ENCODE assay signal across 9 mouse cellular contexts in the genomic region with DNA sequence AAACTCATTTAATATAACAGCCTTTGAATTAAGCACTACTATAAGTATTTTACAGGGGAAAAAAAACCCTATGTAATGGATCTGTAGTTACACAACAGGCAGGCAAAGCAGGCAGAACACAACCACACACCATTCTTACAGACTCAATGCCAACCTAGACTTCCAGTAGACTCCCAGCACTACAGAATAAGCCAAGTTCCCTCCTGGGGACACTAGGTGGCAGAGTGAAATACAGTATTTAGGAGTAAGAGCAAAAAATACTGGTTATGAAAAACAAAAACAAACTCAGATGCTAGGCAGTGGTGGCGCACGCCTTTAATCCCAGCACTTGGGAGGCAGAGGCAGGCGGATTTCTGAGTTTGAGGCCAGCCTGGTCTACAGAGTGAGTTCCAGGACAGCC. TPM values are rescaled to one million over a fixed set of nuclear protein-coding genes. Genes with fewer than 3 reads are reported as not detected.
DNase-seq lines count a peak whose midpoint lies in the region; ATAC-seq lines count a peak whose summit lies in the region.
"Had no signal": no experiment of that assay in that cellular context is flagged by ENCODE, and none has a peak within 500 bp of the region (broad histone marks: within the 10 kb centered on the region; RNA-seq: fewer than 3 reads in every experiment).

No protein-coding gene starts in this region.

- 84% methylated on average over 3 of the region's 3 CpGs for WGBS in intestine, embryonic 15.5 days
- 82% methylated on average over 3 of the region's 3 CpGs for WGBS in hindbrain, embryonic 14.5 days

- DNase-seq in gastrocnemius, adult 18-20 months (ENCODE audit: low spot score): peak; percentile 17
- no peak for DNase-seq in gastrocnemius, postnatal 36 days
- DNase-seq in ovary, postnatal 14 days (ENCODE audit: low spot score): peak; percentile 14
- DNase-seq in ovary, adult 18-20 months (ENCODE audit: low spot score): no peak
- peak; percentile 20 for DNase-seq in cerebellum, adult 11 months
- peak; percentile 14 for DNase-seq in mesoderm, embryonic 11.5 days (ENCODE audit: low read depth, low spot score)
- DNase-seq in hindbrain, embryonic 14.5 days (ENCODE audit: low spot score): no peak

- no peaks in the 10 kb centered on the region for H3K27me3 ChIP-seq in intestine, embryonic 15.5 days (replicated peaks)
- no peaks in the 10 kb centered on the region for H3K27me3 ChIP-seq in hindbrain, embryonic 14.5 days (ENCODE audit: control insufficient read depth, insufficient read depth, low read length)
- H3K27me3 ChIP-seq: heart, embryonic 15.5 days had no signal

- no peaks in the 10 kb centered on the region for H3K36me3 ChIP-seq in intestine, embryonic 15.5 days
- peaks cover 8% of the 10 kb centered on the region; the same call in 1 of the 2 replicates for H3K36me3 ChIP-seq in hindbrain, embryonic 14.5 days (replicated peaks; ENCODE audit: control insufficient read depth, insufficient read depth)
- H3K36me3 ChIP-seq: heart, embryonic 15.5 days had no signal

- intact Hi-C loops in gastrocnemius, postnatal 36 days (cut with DNase I): loop anchor here (5.0 kb wide), 1 partner anchor 151 kb away; no protein-coding TSS in a partner anchor

- H3K4me1 ChIP-seq in intestine, embryonic 15.5 days (replicated peaks): no peaks in the 10 kb centered on the region
- H3K4me1 ChIP-seq in hindbrain, embryonic 14.5 days (replicated peaks; ENCODE audit: control insufficient read depth, insufficient read depth, low read length): 0 out of 2 replicates have a peak, but pooled peaks cover 10% of the 10 kb centered on the region
- H3K4me1 ChIP-seq: heart, embryonic 15.5 days had no signal

- H3K9me3 ChIP-seq in intestine, embryonic 15.5 days: no peaks in the 10 kb centered on the region
- H3K9me3 ChIP-seq in hindbrain, embryonic 14.5 days (ENCODE audit: control insufficient read depth, low read length): no peaks in the 10 kb centered on the region
- H3K9me3 ChIP-seq: heart, embryonic 15.5 days had no signal

- H3K27ac ChIP-seq in intestine, embryonic 15.5 days: no peak overlapping the region
- H3K27ac ChIP-seq in hindbrain, embryonic 14.5 days: no peak overlapping the region
- H3K27ac ChIP-seq: heart, embryonic 15.5 days had no signal

- H3K4me2 ChIP-seq in intestine, embryonic 15.5 days (replicated peaks): no peak overlapping the region
- H3K4me2 ChIP-seq in hindbrain, embryonic 14.5 days (replicated peaks): no peak overlapping the region
- H3K4me2 ChIP-seq: heart, embryonic 15.5 days had no signal

- H3K9ac ChIP-seq in intestine, embryonic 15.5 days: no peak overlapping the region
- no peak overlapping the region for H3K9ac ChIP-seq in hindbrain, embryonic 14.5 days
- H3K9ac ChIP-seq: heart, embryonic 15.5 days had no signal

- ATAC-seq in intestine, embryonic 15.5 days: peak; percentile 41; the same call in 1 of the 2 replicates
- ATAC-seq in hindbrain, embryonic 14.5 days (ENCODE audit: low FRiP score): no peak

- no peak overlapping the region for H3K4me3 ChIP-seq in intestine, embryonic 15.5 days (replicated peaks)
- no peak overlapping the region for H3K4me3 ChIP-seq in hindbrain, embryonic 14.5 days (replicated peaks; ENCODE audit: low read length)
- H3K4me3 ChIP-seq: heart, embryonic 15.5 days had no signal

RNA-seq across cellular contexts. Expression of a gene that starts 39.5 kb away (rescaled TPM):
- total RNA-seq in gastrocnemius, adult 18-20 months (2021): 10 to 100 TPM in 1 of 2 experiments, 1 to 10 TPM in 1; 9.0 to 10.0 TPM
- 10 to 100 TPM in 1 of 2 experiments, 1 to 10 TPM in 1; 9.1 to 10.6 TPM for total RNA-seq in gastrocnemius, postnatal 36 days (2021)
- 6.0 and 6.9 TPM in 2 replicates for polyA plus RNA-seq in intestine, embryonic 15.5 days (2015; fragmentation: Nextera tagmentation; extraction: Ambion mirVana)
- polyA plus RNA-seq in hindbrain, embryonic 14.5 days (2014; fragmentation: Nextera tagmentation; extraction: Ambion mirVana): 59.5 and 62.9 TPM in 2 replicates

RNA-seq across cellular contexts. Expression of a gene that starts 45.8 kb away (rescaled TPM):
- total RNA-seq in gastrocnemius, adult 18-20 months (2021): not detected
- not detected for total RNA-seq in gastrocnemius, postnatal 36 days (2021)
- not detected in 2 replicates for polyA plus RNA-seq in intestine, embryonic 15.5 days (2015; fragmentation: Nextera tagmentation; extraction: Ambion mirVana)
- polyA plus RNA-seq in hindbrain, embryonic 14.5 days (2014; fragmentation: Nextera tagmentation; extraction: Ambion mirVana): 1.2 and 2.3 TPM in 2 replicates

Comparison
In these comparisons a context has a peak if more than half of its experiments do, and no peak if none do; other contexts are left out.
1. DNase-seq: peak in gastrocnemius, adult 18-20 months (single experiment), ovary, postnatal 14 days (single experiment), cerebellum, adult 11 months (single experiment) and mesoderm, embryonic 11.5 days (single experiment); none in gastrocnemius, postnatal 36 days (0 of 2), ovary, adult 18-20 months (single experiment) and hindbrain, embryonic 14.5 days (single experiment).